Mouse (Mus musculus): ENCODE results near the gene Prss36. TPM values are rescaled to one million over a fixed set of nuclear protein-coding genes. Genes with fewer than 3 reads are reported as not detected.
A peak's percentile ranks its signal among the peaks of the same experiment; 100 is the strongest.

The Prss36 gene
- polyA plus RNA-seq, 1 experiment: 2.6 TPM

GRCm38 (mm10) chr7:127978856-127979255 is 32.3 kb upstream of the Prss36 start:
- Histone ChIP-seq H3K27me3 (ENCODE audit: control insufficient read depth, insufficient read depth, low read length) (no peaks in the 10 kb centered on the region), H3K27ac (ENCODE audit: insufficient read depth, low read depth, low read length) (no peak overlapping the region), H3K4me1 (ENCODE audit: control insufficient read depth, insufficient read depth, insufficient read length, low read length) (no peaks in the 10 kb centered on the region), H3K36me3 (ENCODE audit: control insufficient read depth, insufficient read depth, low read length) (peaks cover 87% of the 10 kb centered on the region), H3K4me3 (ENCODE audit: low read depth, low read length) (no peak overlapping the region)
- TF ChIP-seq POLR2A (IDR thresholded peaks at IDR 0.05; ENCODE audit: low read depth, low read length) (no peak), CTCF (IDR thresholded peaks at IDR 0.05; ENCODE audit: extremely low read depth, insufficient read length, insufficient replicate concordance, low read depth, low read length) (no peak)
- WGBS: 98% methylated on average over 2 of the region's 2 CpGs

GRCm38 (mm10) chr7:127974413-127974930 is 27.9 kb upstream of the Prss36 start:
- Histone ChIP-seq H3K36me3 (ENCODE audit: control insufficient read depth, insufficient read depth, low read length) (peaks cover 81% of the 10 kb centered on the region), H3K4me1 (ENCODE audit: control insufficient read depth, insufficient read depth, insufficient read length, low read length) (0 out of 2 replicates have a peak, but pooled peaks cover 2% of the 10 kb centered on the region), H3K27me3 (ENCODE audit: control insufficient read depth, insufficient read depth, low read length) (no peaks in the 10 kb centered on the region), H3K4me3 (ENCODE audit: low read depth, low read length) (no peak overlapping the region), H3K27ac (ENCODE audit: insufficient read depth, low read depth, low read length) (no peak overlapping the region)
- WGBS: 65% methylated on average over 2 of the region's 2 CpGs
- no peak for TF ChIP-seq POLR2A (IDR thresholded peaks at IDR 0.05; ENCODE audit: low read depth, low read length)
- no peak for TF ChIP-seq CTCF (IDR thresholded peaks at IDR 0.05; ENCODE audit: extremely low read depth, insufficient read length, insufficient replicate concordance, low read depth, low read length)

- TF ChIP-seq POLR2A (IDR thresholded peaks at IDR 0.05; ENCODE audit: low read depth, low read length): no peak; the same call in 1 of the 2 replicates
- TF ChIP-seq CTCF (IDR thresholded peaks at IDR 0.05; ENCODE audit: extremely low read depth, insufficient read length, insufficient replicate concordance, low read depth, low read length): no peak
- under 1% methylated on average over 42 of the region's 42 CpGs for WGBS
- Histone ChIP-seq H3K36me3 (ENCODE audit: control insufficient read depth, insufficient read depth, low read length) (peaks cover 30% of the 10 kb centered on the region), H3K4me1 (ENCODE audit: control insufficient read depth, insufficient read depth, insufficient read length, low read length) (peaks cover 7% of the 10 kb centered on the region; the same call in 1 of the 2 replicates), H3K4me3 (ENCODE audit: low read depth, low read length) (peak overlapping the region; percentile 72), H3K27me3 (ENCODE audit: control insufficient read depth, insufficient read depth, low read length) (no peaks in the 10 kb centered on the region), H3K27ac (ENCODE audit: insufficient read depth, low read depth, low read length) (no peak overlapping the region)
Measured at GRCm38 (mm10) chr7:127967922-127968828, 21.6 kb upstream of the Prss36 start.

GRCm38 (mm10) chr7:127967004-127967921 is 20.7 kb upstream of the Prss36 start, which contains the start of gene Fus:
Gene Fus, plus strand, starts transcription at chr7:127967457.
- H3K4me1 ChIP-seq (ENCODE audit: control insufficient read depth, insufficient read depth, insufficient read length, low read length): peaks cover 7% of the 10 kb centered on the region; the same call in 1 of the 2 replicates
- peaks cover 22% of the 10 kb centered on the region for H3K36me3 ChIP-seq (ENCODE audit: control insufficient read depth, insufficient read depth, low read length)
- TF ChIP-seq POLR2A (IDR thresholded peaks at IDR 0.05; ENCODE audit: low read depth, low read length) (peak; percentile 98), CTCF (IDR thresholded peaks at IDR 0.05; ENCODE audit: extremely low read depth, insufficient read length, insufficient replicate concordance, low read depth, low read length) (no peak)
- H3K27ac ChIP-seq (ENCODE audit: insufficient read depth, low read depth, low read length): peak within 1 kb of the TSS; percentile 95
- H3K27me3 ChIP-seq (ENCODE audit: control insufficient read depth, insufficient read depth, low read length): no peaks in the 10 kb centered on the region
- under 1% methylated on average over 92 of the region's 92 CpGs for WGBS
- H3K4me3 ChIP-seq (ENCODE audit: low read depth, low read length): peak within 1 kb of the TSS; percentile 72

- no peaks in the 10 kb centered on the region for H3K27me3 ChIP-seq (ENCODE audit: control insufficient read depth, insufficient read depth, low read length)
- peaks cover 14% of the 10 kb centered on the region for H3K36me3 ChIP-seq (ENCODE audit: control insufficient read depth, insufficient read depth, low read length)
- peak overlapping the region; percentile 95 for H3K27ac ChIP-seq (ENCODE audit: insufficient read depth, low read depth, low read length)
- peak overlapping the region; percentile 72 for H3K4me3 ChIP-seq (ENCODE audit: low read depth, low read length)
- 12% methylated on average over 10 of the region's 10 CpGs for WGBS
- H3K4me1 ChIP-seq (ENCODE audit: control insufficient read depth, insufficient read depth, insufficient read length, low read length): peaks cover 7% of the 10 kb centered on the region; the same call in 1 of the 2 replicates
- no peak for TF ChIP-seq CTCF (IDR thresholded peaks at IDR 0.05; ENCODE audit: extremely low read depth, insufficient read length, insufficient replicate concordance, low read depth, low read length)
- TF ChIP-seq POLR2A (IDR thresholded peaks at IDR 0.05; ENCODE audit: low read depth, low read length): no peak
Measured at GRCm38 (mm10) chr7:127966371-127966918, 19.9 kb upstream of the Prss36 start.

- no peaks in the 10 kb centered on the region for H3K36me3 ChIP-seq (ENCODE audit: control insufficient read depth, insufficient read depth, low read length)
- WGBS: 33% methylated on average over 5 of the region's 5 CpGs
- TF ChIP-seq CTCF (IDR thresholded peaks at IDR 0.05; ENCODE audit: extremely low read depth, insufficient read length, insufficient replicate concordance, low read depth, low read length) (no peak), POLR2A (IDR thresholded peaks at IDR 0.05; ENCODE audit: low read depth, low read length) (no peak)
- no peak overlapping the region for H3K4me3 ChIP-seq (ENCODE audit: low read depth, low read length)
- H3K4me1 ChIP-seq (ENCODE audit: control insufficient read depth, insufficient read depth, insufficient read length, low read length): no peaks in the 10 kb centered on the region
- H3K27ac ChIP-seq (ENCODE audit: insufficient read depth, low read depth, low read length): no peak overlapping the region
- H3K27me3 ChIP-seq (ENCODE audit: control insufficient read depth, insufficient read depth, low read length): no peaks in the 10 kb centered on the region
Measured at GRCm38 (mm10) chr7:127959364-127959763, 12.8 kb upstream of the Prss36 start.
